Mouse (Mus musculus) MN1 (cell line): ENCODE data around the gene Cubn.

Experiments used
- DNase-seq: peaks from one replicate; pipeline ENCODE4 v3.0.0-alpha.2; 2016; ENCODE audit warnings: low spot score

Gene Cubn

DNA sequence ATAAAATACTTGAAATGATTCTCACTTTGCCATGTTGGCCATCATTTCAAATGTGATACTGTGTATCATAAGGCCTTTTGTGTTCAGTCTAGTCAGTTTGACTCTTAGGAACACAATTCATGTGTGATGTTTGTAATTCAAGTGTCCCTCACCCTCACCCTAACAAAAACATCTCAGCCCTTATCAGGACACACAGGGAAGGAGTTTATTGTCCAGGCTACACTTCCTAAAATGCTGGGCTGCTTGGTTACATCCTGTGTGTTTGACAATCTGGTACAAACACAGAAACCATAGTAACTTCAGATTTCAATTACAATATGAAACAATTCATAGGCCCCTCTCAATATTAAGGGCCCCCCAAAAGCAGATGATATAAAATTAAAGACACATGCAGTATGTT is 83.9 kb downstream of the Cubn start:
- no peak for DNase-seq

DNA sequence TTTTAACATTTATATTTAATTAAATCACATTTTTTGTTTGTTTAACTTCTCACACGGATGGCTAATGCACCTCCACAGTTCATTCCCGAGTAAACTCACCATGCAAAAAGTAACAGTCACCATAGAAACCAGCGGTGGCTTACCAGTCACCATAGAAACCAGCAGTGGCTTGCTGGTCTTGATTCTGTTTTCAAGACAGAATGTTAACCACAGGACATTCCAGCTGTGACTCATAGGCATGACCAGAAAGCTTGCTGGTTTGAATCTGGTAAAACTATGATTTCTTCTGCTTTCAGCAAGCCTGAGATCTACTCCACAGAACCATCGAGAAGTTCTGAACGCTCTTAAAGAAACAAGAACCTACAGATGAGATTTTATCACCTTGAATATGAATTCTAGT is 84.3 kb downstream of the Cubn start:
- DNase-seq: peak; percentile 75

DNA sequence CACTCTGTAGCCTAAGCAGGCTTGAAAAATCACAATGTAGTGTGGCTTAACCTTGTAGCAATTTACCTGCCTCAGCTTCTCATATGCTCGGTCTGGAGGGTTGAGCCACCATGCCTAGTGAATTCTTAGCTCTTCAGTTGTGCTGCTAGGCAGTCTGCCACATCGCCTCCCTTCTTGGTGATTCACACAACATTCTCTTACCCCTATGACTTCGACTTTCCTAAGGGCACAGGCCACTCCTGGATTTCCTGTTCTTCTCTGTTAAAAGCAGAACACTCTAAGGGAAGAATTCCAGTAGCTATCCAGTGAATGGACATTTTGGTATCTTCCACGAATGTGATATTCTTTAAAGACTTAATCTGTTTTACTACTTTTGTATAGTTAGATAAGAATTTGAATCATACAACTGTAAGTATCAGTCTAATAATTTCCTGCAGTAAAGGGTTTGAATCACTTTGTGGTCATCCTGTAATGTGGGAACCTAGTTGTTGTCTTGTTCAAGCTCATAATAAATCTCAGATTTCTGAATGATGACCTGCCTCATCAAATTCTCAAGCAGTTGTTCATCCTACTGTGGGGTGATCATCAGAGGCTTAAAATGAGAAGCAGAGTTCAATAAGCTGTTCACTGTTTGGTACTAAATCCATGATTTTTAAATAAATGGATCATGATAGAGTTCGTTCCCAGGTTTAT is 86.5 kb downstream of the Cubn start:
- no peak for DNase-seq

DNA sequence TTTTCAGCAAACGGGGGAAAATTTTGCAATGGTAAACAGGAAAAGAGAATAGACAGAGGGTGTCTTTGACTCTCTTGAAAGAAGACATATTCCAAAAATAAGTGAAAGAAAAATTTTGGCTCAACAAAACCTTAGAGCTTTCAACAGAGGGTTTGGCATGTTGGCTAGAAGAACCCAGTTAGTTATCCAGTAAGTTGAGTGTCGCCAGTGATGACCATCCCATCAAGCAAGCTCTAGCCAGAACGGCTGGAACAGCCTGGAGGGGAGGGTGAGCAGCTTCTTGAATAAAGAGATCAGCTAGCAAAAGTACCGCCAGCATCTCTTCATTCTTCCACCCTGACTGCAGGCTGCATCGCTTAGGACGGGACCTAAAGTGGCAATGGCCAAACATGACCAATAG is 90.8 kb downstream of the Cubn start:
- DNase-seq: no peak

DNA sequence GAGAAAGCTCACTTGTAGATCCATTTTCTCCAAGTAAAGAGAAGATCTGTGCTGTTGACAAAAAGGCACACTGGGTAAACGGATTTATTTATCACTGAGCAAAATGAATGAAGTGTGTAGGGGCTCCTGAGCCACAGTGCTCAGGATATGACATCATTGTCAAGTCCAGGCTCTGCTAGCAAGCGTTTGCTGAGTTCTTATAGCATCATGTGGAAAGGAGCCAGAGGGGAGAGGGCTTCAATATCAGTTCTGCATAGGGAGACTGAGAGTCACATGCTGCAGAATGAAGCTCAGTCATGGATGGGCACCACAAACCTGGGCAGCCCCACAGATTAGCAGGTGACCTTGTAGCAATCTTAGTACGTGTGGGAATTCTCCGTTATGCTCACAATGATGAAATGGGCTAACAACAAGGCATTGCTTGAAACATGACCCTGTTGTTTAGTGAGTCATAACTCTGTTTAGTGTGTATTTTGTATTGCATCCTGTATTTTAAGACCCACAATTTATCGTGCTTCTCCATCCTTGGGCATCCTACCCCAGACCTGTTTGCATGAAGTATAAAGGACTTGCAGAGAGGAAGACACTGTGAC is 92.0 kb downstream of the Cubn start:
- peak; percentile 33 for DNase-seq

DNA sequence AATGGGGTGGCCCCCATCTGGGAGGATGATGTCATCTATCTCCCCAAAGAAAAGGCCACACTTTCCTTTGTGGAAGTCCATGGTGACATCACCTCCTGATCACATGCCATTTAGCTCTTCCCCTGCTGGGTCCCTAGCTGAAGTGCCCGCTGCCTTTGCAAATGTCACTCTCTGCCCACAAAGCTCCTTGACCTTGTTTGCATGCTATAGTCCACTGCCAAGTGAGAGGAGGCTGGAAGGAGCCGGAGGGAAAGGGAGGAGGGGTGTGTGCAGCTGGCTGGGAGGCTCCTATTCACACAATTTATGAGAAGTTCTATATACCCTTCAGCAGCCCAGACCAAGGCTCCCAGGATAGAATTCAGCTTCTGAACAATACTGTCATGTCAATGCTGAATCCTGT is 92.7 kb downstream of the Cubn start:
- peak; percentile 27 for DNase-seq

DNA sequence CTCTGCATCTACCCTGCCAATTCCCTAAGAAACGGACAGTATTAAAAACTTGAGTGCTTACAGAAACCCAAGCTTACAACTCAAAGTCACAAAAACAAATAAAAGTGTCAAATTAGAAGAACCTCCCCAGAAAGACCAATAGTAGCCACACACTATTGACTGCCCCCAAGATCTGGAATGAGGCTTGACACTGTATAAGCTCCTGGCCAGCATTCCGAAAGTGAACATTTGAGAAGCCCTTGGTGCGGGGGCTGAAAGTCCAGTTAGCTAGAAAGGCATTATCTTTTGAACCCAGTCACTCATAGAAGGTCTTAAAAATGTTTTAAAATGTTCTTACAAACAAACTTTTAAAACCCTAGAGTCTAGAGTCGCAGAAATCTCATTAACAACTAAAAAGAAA is 93.1 kb downstream of the Cubn start:
- DNase-seq: no peak

DNA sequence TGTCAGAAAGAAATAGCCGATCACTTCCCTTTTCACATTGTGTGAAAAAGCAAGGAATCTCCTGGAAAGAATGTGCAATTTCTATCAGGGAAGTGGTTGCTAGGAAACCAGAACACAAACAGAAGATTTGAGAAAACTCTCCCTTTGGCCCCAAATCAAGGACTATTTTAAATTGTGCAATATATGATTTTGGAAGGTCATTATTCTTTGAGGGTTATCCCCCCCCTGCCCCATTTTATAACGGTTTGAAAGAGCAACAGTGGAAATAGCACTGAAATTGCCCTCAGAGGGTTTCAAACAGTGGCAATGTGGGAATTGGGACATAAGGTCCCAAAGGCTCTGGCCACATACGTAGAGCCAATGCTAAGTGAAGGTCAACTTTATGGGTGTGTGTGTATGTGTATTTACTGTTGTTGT is 95.5 kb downstream of the Cubn start:
- DNase-seq: no peak

DNA sequence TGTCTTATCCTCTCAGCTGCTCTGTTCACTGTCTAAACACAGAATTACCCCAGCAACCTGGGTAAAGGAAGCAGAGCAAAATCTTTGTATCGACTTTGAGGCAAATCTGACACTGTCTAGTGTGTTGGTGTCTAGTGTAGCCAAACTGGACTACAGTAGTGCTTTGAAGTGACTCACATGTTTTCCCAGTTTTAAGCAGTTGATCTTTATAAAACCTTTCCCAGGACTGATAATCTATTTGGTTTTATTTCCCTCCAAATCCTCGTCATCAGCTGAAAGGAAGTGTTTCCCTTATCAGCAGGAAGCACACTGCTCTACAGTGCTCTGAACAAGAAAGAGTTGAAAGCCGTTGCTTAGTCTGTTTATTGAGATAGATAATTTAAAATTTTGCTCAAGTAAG is 100.6 kb downstream of the Cubn start:
- no peak for DNase-seq

DNA sequence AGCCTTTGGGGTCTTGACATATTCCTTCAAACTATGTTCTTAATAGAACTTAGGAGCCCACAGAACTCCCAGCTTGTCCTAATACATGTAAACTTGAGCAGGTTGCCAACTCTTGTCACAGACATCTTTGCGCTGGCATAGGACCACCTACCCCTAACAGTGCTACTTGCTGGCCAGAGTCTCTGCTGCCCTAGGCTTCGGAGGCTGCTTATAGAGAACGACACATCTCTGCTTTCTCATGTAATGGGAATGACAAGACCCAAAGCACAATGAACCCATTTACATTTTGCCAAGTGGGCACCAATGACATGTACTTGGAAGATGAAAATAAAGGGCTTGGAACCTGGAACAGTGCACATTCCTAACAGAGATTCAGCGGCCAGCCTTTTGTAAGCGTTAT is 105.0 kb downstream of the Cubn start:
- no peak for DNase-seq

DNA sequence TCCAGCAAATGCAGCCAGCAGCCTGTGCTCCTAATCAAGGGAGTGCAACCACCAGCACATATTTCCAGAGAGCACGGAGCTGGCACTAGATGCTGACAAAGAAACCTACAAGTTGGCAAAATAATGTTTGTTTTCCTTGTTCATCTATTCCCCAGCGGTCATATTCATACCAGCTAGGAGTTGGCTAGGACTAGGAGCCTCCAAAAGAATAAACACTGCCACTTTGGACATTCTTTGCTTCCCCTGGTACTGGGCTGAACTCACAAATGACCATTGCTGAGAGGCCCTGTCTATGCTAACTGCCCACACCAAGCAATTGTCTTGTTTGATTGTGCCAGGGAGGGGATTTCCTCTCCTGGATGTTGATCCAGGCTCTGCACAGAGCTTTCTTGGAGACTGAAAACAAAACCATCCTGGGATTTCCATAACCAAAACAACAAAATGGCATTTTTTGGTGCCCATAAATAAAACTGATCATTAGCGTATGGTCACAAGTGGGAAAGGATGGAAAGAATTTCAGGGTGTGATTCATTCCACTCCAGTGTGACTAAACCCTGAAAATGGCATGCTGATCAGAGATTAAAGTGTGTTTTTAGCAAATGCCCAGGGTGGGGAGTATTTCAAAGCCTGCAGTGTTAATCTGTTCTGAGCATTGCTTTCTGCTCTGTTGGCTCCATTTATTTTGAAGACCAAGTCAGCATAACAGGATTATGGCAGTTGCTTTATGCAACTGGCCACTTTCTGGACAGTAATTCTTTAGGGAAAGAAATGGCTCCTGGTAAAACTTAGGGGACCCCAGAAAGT is 105.9 kb downstream of the Cubn start:
- DNase-seq: no peak

DNA sequence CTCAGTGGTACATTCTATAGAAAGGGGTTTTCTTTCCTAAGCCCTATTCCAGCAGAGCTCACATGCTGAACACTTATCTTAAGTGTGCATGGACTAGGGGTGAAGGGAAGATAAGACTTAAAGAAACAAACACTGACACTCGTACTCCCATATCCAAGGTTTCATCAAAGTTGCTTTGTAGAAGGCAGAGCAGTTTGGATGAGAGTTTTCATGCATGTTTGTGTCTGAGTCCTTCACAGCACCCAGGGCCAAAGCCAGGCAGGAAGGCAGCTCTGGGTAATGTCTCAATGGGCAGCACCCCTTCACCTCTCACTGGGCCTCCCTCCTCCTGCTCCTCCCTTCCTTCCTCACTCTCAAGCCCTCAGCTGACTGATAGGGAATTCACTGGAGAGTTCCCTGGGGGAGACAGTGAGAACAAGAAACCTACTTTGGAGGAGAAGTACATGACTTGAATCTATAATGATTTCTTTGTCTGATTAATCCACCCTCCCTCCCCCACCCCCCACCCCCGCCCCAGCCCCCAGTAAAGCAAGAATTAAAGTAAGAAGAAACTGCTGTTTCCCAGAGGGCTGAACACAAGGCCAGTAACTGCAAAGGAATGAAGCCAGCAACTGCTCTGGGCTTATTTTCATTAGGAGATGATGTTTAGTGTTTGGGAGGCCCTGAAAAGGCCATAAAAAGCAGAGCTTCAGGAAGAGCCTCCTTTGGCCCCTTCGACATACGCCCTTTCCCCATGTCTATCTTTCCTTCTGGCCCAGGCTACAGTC is 106.7 kb downstream of the Cubn start:
- DNase-seq: no peak

DNA sequence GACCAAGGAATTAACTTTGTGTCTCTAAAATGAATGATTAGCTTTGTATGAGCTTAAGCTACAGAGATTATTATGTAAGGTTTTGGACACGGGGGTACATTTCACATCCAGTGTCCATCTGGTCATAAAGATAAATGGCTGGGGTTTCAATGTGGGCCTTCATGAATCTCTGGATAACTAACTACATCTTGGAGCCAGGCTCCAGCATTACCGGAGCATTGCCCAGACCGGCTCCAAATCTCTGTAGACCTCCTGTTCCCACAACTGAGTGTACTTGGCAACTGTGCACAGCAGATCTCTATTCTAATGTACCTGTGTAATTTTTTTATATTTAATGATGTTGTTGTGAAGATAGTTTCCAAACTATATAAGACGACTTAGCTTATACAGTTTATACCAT is 115.4 kb downstream of the Cubn start:
- DNase-seq: no peak

DNA sequence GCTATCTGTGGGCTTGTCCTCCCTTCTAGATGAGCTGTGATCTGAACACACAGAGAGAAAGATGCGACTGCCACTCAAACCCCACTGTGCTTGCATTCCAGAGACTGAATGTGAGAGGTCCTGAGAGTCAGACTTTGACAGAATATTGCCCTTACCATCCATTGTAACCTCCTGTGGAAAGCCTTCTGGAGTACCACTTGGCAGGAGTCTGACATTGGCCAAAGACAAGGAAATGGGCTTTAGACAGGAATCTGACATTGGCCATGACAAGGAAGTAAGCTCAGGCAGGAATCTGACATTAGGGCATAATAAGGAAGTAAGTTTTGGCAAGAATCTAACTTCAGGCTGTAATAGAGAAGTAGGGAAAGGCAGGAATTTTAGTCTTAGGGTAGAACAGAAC is 118.3 kb downstream of the Cubn start:
- no peak for DNase-seq

DNA sequence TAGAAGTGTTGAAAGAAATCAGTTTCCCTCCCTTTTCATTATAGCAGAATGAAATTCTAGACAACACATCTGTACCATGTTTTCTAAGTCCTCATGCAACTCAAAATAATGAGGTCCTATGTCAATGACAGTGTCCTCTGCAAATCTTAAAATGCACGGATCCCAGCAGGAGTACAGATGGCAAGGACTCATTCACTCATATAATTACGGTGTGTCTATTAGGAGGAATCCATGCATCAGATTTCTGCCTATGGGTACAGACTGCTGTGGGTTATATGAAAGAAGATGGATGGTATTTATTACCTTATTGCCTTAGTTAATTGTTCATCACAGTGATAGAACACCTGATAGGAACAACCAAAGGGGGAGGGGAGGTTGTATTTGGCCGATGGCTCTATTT is 118.8 kb downstream of the Cubn start:
- no peak for DNase-seq

DNA sequence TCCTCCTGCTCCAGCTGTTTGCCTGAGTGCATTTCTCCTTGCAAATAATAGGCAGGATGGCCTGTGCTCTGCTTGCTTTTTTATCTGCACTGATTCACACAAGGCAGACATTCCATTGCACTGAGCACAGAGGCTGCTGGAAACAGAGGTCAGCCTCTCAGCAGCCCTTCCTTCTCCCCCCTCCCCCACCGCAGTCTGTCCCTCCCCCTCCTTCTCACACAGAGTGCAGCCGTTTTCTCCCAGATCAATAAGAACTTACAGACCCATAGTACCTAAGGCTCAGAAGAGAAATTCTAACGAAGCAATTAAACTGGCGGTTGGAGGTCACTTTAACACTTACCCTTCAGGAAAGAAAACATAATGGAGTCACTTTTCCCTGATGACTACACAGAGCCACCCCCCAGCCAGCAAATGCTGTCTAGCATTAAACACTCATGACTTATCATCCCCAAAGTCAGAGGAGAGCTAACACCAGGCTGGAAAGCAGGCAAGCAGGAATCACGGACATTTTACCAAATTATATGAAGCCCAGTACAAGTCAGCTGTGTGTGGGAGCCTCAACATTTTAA is 119.3 kb downstream of the Cubn start:
- DNase-seq: peak; percentile 57

DNA sequence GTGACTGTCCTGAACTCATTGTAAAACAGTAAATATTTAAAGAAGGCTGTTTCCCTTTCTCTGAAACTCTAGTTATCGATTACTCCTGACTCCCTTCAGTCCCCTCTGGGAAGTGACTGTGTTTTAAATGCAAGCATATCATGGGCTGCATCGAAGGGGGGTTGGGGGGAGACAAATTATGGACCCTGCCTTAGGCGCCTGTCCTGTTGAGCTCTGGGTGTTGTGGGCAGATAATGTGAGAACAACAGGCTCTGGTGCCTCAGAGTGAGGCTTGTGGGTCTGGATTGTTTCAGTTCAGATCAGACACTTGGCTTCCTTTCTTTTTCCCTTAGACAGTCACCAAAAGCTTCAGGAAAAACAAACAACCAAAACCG is 119.8 kb downstream of the Cubn start:
- DNase-seq: peak; percentile 57

DNA sequence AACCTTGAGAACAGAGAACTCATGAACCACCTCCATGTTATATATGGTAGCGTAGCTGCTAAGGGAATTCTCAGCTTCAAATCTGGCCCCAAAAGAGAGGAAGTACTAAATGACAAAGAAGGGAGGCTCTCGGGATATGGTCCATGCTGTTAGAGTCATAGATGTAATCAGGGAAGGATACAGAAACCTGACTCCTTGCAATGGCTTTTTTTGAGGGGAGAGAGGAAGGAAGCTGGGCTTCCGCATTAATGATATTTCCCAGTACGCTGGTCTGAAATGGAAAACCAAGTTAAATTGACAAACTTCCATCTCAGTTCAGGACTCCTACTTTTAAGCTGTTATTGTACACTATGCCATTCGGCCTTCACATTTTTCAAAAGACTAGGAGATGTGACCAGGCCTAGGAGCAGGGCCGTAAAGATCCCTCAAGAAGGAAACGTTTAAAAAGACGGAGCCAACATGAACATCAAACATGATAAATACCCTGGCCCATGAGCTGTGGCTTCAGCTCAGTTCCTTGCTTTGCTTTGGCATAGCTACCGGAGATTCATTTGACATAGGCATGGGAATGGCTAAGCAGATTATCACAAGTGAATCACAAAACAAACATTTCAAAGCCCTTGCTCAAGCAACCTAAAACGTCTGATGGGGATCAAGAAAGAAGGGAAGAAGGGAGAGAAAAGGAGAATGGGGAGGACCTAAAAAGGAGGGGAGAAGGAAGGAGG is 120.4 kb downstream of the Cubn start:
- DNase-seq: peak; percentile 25

DNA sequence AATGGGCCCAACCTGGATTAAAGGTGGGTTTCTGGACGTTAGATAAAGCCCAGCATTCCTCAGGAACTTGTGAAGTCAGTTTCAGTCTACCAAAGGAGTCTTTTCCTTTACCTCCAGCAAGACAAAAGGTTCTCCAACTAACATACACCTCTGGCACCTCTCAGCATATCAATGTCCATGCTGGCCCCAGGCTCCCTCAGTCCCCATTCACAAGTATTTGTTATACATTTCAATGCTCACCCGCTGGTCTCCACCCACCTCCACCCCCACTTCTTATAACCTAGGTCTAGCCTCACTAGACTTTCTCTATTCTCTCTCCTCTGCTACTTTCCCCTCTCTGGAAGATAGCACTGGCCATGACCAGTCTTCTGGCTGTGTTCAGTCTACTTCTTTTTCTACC is 121.1 kb downstream of the Cubn start:
- DNase-seq: no peak

DNA sequence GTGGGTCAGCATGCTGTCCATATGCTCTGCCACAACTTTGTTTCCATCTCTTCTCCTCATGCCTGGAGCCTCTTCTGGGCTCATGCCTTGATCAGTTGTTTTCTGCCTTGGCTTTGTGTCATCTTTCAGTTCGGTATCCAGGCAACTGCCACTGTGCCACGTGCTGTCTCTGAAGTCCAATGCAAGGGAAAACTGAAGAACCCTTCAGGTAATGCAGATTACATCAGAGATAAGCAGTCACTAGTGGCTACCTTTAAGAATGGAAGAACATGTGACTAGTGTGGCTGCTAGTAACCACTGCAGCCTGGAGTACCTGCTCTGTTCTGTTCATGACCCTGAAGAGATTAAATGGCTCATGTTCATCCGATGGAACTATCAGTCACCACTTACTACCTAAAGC is 123.1 kb downstream of the Cubn start:
- no peak for DNase-seq

DNA sequence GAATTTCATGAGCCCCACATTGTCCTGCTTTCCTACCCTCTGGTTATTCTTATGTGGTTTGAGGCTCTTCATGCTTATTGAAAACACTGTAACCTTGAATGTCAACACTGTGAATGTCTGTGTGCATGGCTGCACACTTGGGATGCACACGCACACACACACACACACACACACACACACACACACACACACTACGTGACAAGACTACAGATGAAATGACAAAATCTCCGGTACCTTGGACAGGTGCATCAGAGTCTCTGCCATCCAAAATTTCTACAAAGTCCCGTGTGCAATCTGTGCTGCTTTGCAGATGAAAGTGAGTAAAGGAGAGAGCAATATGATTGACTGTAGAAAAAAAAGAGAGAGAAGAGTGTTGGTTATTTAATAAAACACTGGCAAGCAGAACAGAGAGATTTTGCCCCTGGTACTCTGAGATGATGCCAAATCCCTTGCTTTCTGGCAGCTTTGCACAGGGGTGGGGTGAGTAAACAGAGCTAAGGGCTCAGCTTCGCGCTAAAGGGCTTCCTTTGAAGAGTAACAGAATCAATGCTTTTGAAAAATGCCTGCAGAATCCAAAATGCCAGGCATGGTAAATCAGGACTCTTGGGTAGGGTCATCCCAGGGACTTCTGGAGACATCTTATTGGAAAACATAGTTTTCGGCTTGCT is 133.6 kb downstream of the Cubn start:
- DNase-seq: peak; percentile 7
